Mouse (Mus musculus): ENCODE data around the gene Pltp. TPM values are rescaled to one million over a fixed set of nuclear protein-coding genes. Genes with fewer than 3 reads are reported as not detected.

The Pltp gene
- polyA plus RNA-seq, 2 experiments from 2014 or later, result 0.87 to 1.0 TPM

DNA sequence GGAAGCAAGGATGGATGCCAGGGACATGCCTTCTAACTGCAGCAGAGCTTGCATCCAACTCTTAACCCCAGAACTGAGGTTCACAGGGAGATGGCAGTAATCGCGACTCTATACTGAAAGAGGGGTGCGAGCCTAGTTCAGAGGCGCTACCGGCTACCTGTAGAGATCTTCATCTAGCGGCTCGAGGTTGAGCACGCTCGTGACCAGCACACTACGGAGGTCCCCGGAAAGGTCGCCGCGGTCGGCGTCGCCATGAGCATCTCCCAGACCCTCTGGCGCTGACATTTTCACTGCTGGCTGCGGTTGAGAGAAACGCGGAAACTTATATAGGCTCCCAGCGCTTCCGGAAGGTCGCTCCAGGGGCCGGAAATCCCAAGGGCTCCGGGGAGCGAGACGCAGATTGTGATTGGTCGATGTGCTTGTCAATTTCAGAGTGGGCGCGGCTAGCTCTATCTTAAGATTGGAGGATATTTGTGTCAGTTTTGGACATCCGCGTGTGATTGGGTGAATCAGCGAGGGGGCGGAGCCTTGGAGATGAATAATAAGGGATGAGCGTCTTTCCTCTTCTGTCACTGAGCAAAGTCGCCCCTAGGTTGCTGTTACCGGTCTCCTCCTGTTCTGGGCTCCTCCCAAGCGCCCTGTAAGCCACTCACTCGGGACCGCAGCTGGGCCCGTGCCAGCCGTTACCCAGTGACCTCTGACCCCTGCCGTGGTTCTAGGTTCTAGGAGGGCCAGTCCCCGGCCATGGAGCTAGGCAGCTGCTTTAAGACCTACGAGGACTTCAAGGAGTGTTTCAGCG is 52.8 kb downstream of the Pltp start, which contains the start of the genes Acot8 and Zswim3:
Acot8 (minus strand) TSS at position 350 of the 799 bp plus-strand sequence.
Zswim3 (plus strand) TSS at position 566 of the 799 bp plus-strand sequence.
- ATAC-seq, result peak; percentile 96

DNA sequence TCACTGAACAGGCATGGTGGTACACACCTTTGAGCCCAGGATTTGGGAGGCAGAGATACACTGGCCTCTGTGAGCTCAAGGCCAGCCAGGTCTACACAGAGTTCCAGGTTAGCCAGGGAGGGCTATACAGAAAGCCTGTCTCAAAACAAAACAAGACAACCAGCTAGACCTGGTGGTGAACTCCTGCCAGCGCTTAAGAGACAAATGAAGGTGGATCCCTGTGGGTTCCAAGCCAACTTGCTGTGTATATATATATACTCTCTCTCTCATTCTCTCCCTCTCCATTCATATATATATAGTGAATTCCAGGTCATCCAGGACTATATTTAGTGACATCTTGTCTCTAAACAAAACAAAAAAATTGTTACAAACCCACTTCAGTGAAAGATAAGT is 53.6 kb downstream of the Pltp start:
- ATAC-seq, result no peak

GRCm38 (mm10) chr2:164803201-164803920 is 54.1 kb downstream of the Pltp start:
- no peak for ATAC-seq

DNA sequence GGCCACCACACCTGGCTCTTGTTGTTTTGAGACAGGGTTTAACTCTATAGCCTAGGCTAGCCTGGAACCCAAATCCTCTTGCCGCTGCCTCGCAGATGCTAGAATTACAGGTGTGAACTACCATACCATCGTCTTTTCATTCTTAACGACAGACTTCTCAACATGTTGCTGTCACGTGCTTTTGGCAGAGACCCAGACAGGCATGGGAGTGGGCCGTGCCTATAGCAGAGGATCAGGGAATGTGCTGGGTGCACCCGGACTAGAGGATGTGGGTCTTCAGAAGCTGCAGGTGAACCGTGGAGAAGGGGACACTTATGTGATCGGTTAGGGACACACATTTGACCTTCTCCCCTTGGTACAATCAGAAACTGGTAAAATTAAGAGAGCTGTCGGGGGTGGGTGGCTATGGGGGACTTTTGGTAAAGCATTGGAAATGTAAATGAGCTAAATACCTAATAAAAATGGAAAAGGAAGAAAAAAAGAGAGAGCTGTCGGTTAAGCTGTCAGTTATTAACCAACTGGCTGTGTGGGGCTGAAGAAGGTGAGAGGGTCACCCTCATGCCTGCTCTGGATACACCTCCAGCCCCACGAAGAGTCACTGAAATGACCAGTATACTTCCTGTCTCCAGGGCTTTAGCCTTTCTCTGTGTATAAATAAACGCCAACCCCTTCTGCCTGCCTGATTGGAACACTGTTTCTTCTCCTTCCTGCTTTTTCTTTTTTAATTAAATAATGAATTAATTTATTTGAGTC is 57.1 kb downstream of the Pltp start:
- ATAC-seq, result no peak

GRCm38 (mm10) chr2:164798554-164798953 is 59.0 kb downstream of the Pltp start:
- peak; percentile 32 for ATAC-seq

DNA sequence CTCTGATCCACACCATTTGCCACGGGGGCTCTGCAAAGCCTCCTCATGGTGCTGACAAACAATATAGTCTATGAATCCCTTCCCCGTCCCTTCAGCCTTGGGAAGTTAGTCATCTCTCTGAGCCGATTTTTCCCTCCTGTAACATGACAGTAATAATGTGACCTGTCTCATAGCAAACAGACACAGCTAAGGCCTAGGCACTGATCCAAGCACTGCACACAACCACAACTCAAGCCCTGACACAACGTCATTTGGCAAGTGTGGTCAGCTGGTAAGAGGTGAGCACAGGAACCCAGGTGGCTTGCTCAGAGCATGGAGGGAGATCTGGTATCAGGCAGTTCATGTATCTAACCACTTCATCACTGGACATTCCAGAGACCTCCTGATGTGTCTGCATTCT is 61.6 kb downstream of the Pltp start:
- no peak for ATAC-seq

DNA sequence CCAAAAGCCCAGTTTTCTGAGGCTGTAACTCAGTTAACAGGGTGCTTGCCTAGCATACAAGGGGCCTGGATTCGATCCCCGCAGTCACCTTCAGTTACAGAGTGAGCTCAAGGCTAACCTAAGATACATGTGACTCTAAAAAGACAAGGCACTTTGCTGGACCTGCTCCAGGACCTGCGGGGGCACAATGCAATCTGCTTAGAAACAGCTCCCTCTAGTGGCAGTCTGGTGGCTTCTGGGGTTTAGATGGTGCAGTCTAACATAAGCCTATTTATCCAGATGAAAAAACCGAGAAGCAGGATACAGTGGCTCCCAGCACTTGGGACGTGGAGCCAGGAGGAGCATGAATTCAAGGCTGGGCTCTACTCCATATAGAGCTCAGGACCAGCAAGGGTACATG is 63.2 kb downstream of the Pltp start:
- peak; percentile 63 for ATAC-seq

DNA sequence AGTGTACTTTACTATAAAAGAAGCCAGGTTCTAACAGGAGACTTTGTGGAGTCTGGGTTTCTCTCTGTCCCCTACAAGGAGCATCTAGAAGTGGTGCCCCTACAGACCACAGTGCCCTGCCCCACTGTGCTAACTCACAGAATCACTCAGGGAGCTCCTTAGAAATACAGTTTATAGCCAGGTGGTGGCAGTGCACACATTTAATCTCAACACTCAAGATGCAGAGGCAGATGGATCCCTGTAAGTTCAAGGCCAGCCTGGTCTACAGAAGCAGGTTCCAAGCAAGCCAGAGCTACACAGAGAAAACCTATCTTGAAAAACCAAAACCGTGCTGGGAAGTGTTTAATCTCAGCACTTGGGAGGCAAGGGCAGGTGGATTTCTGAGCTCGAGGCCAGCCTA is 63.7 kb downstream of the Pltp start:
- ATAC-seq, result no peak

- ATAC-seq, result peak; percentile 52
These were observed 64.3 kb downstream of the Pltp start for GRCm38 (mm10) chr2:164793236-164793635.

DNA sequence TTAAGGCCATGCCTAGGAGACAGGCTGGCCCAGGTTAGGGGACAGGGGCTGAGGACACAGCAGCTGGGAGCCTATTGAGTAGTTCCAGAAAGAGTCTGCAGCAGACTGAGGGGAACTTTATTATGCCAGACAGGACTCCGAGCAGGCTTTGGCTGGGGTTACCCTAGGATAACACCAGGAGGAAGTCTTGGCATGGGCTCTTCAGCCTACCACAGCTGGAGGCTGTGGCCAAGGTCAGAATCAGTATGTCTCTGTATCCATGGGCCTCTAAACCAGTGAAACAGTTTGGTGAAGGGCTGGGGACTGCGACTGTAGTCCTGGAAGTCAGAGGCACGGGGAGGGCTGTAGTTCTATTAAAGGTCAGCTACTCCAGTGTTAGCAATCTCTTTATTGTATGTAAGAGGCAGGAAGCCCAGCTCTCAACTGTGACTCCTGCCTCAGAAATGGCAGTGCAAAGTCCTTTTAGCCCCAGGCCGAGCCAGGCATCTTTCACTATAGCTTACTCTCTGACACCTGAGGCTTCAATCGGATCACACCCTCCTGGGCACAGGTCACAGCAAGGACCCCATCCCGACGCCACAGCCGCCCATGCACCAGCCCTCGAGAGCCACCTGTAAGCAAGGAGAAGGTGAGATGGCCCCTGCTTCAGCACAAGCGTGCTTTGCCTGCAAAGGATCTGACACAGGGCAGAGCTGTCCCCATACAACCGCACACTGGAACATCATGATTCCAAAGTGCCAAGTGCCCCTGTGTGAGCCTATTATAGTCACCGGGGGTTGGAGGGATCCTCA is 64.9 kb downstream of the Pltp start:
- no peak for ATAC-seq

- ATAC-seq, result no peak
These were observed 65.7 kb downstream of the Pltp start for GRCm38 (mm10) chr2:164791841-164792261.

DNA sequence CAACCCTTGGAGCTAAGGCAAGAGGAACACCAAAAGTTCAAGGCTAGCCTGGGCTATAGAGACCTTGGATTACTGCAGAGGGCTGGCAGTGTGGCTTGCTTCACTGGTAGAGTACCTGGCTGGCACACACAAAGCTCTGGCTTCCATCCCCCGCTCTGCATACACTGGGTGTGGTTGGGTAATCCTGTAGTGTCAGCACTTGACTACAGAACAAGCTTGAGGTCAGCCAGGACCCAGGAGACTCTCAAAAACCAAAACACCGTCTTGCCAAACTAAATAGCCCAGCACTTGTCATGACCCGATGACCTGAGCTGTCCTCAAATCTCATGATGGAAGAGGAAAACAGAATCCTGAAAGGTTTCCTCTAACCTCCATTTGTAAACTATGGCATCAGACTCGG is 67.1 kb downstream of the Pltp start:
- ATAC-seq, result no peak

Other genes starting within 250 kb of the Pltp start
- gene Wfdc6b, start 244.2 kb downstream of the Pltp start, polyA plus RNA-seq (2017; shearing (Covaris generic)), result not detected
- not detected for gene Wfdc8, start 244.1 kb downstream of the Pltp start, polyA plus RNA-seq (2017; shearing (Covaris generic))
- not detected for gene Wfdc16, start 218.9 kb downstream of the Pltp start, polyA plus RNA-seq (2017; shearing (Covaris generic))
- not detected for gene Wfdc10, start 201.7 kb downstream of the Pltp start, polyA plus RNA-seq (2017; shearing (Covaris generic))
- not detected for gene Wfdc9, start 201.1 kb downstream of the Pltp start, polyA plus RNA-seq (2017; shearing (Covaris generic))
- not detected for gene Wfdc11, start 183.6 kb downstream of the Pltp start, polyA plus RNA-seq (2017; shearing (Covaris generic))
- not detected for gene Wfdc13, start 172.6 kb downstream of the Pltp start, polyA plus RNA-seq (2017; shearing (Covaris generic))
- gene Spint4, start 159.2 kb downstream of the Pltp start, polyA plus RNA-seq (2017; shearing (Covaris generic)), result not detected
- not detected for gene Spint5, start 142.4 kb downstream of the Pltp start, polyA plus RNA-seq (2017; shearing (Covaris generic))
- not detected for gene Wfdc3, start 111.8 kb downstream of the Pltp start, polyA plus RNA-seq (2017; shearing (Covaris generic))
- gene Dnttip1, start 111.7 kb downstream of the Pltp start, polyA plus RNA-seq (2017; shearing (Covaris generic)), result 1 to 10 TPM; 6.0 to 6.5 TPM
- gene Ube2c, start 87.8 kb downstream of the Pltp start, polyA plus RNA-seq (2017; shearing (Covaris generic)), result 10 to 100 TPM; 46.3 to 68.1 TPM
- gene Tnnc2, start 77.7 kb downstream of the Pltp start, polyA plus RNA-seq (2017; shearing (Covaris generic)), result not detected
- gene Snx21, start 71.9 kb downstream of the Pltp start, polyA plus RNA-seq (2017; shearing (Covaris generic)), result 1 to 10 TPM; 5.0 to 5.1 TPM
- 10 to 100 TPM; 35.1 to 49.1 TPM for gene Acot8, start 52.8 kb downstream of the Pltp start, polyA plus RNA-seq (2017; shearing (Covaris generic))
- gene Zswim3, start 52.6 kb downstream of the Pltp start, polyA plus RNA-seq (2017; shearing (Covaris generic)), result 1 to 10 TPM; 3.8 to 5.4 TPM
- 10 to 100 TPM; 18.0 to 19.4 TPM for gene Zswim1, start 35.0 kb downstream of the Pltp start, polyA plus RNA-seq (2017; shearing (Covaris generic))
- gene Spata25, start 29.2 kb downstream of the Pltp start, polyA plus RNA-seq (2017; shearing (Covaris generic)), result not detected
- 100 to 1,000 TPM; 215 to 216 TPM for gene Ctsa, start 24.8 kb downstream of the Pltp start, polyA plus RNA-seq (2017; shearing (Covaris generic))
- under 1 TPM in 1 of 2 experiments, not detected in 1; 0.69 TPM for gene Neurl2, start 24.3 kb downstream of the Pltp start, polyA plus RNA-seq (2017; shearing (Covaris generic))
- gene Pcif1, start 21.6 kb upstream of the Pltp start, polyA plus RNA-seq (2017; shearing (Covaris generic)), result 100 to 1,000 TPM; 102 to 122 TPM
- 1 to 10 TPM; 6.7 to 9.0 TPM for gene Zfp335, start 54.0 kb upstream of the Pltp start, polyA plus RNA-seq (2017; shearing (Covaris generic))
- 1 to 10 TPM in 1 of 2 experiments, under 1 TPM in 1; 0.78 to 1.4 TPM for gene Mmp9, start 83.1 kb upstream of the Pltp start, polyA plus RNA-seq (2017; shearing (Covaris generic))
- gene Slc12a5, start 103.1 kb upstream of the Pltp start, polyA plus RNA-seq (2017; shearing (Covaris generic)), result under 1 TPM in 1 of 2 experiments, not detected in 1; 0.34 TPM
- 10 to 100 TPM; 21.6 to 34.8 TPM for gene Ncoa5, start 177.2 kb upstream of the Pltp start, polyA plus RNA-seq (2017; shearing (Covaris generic))
- gene Cd40, start 197.9 kb upstream of the Pltp start, polyA plus RNA-seq (2017; shearing (Covaris generic)), result 1 to 10 TPM; 1.2 to 1.7 TPM
- not detected for gene 1700025C18Rik, start 233.0 kb upstream of the Pltp start, polyA plus RNA-seq (2017; shearing (Covaris generic))

All from activated CD4-positive, CD25-positive, alpha-beta regulatory T cell, adult 4 months (primary cell).